Mouse (Mus musculus): ENCODE results near the gene 1110008P14Rik. TPM values are rescaled to one million over a fixed set of nuclear protein-coding genes. Genes with fewer than 3 reads are reported as not detected.
A peak's percentile ranks its signal among the peaks of the same experiment; 100 is the strongest.

1110008P14Rik gene
- polyA plus RNA-seq, 1 experiment from 2014 or later: 71.6 TPM

GRCm38 (mm10) chr2:32340836-32341633 is 40.7 kb downstream of the 1110008P14Rik start:
- H3K9ac ChIP-seq: no peak overlapping the region
- H3K9me3 ChIP-seq (replicated peaks): no peaks in the 10 kb centered on the region
- H3K36me3 ChIP-seq: peaks cover 41% of the 10 kb centered on the region
- no peak overlapping the region for H3K4me3 ChIP-seq (replicated peaks)
- H3K4me2 ChIP-seq (replicated peaks): no peak overlapping the region
- H3K27ac ChIP-seq (replicated peaks): peak overlapping the region; percentile 55; the same call in 1 of the 2 replicates
- H3K4me1 ChIP-seq: peaks cover 33% of the 10 kb centered on the region
- ATAC-seq (ENCODE audit: insufficient number of reproducible peaks, low FRiP score, low TSS enrichment, low read depth): no peak
- WGBS: 77% methylated on average over 13 of the region's 13 CpGs
- no peaks in the 10 kb centered on the region for H3K27me3 ChIP-seq

GRCm38 (mm10) chr2:32339912-32340642 is 41.7 kb downstream of the 1110008P14Rik start:
- no peak overlapping the region for H3K27ac ChIP-seq (replicated peaks)
- no peak overlapping the region for H3K4me3 ChIP-seq (replicated peaks)
- no peaks in the 10 kb centered on the region for H3K9me3 ChIP-seq (replicated peaks)
- H3K36me3 ChIP-seq: peaks cover 51% of the 10 kb centered on the region
- no peak overlapping the region for H3K4me2 ChIP-seq (replicated peaks)
- WGBS: 45% methylated on average over 26 of the region's 26 CpGs
- peaks cover 33% of the 10 kb centered on the region for H3K4me1 ChIP-seq
- H3K9ac ChIP-seq: no peak overlapping the region
- no peaks in the 10 kb centered on the region for H3K27me3 ChIP-seq
- ATAC-seq (ENCODE audit: insufficient number of reproducible peaks, low FRiP score, low TSS enrichment, low read depth): no peak

- 59% methylated on average over 15 of the region's 15 CpGs for WGBS
- Histone ChIP-seq H3K4me1 (peaks cover 1% of the 10 kb centered on the region; the same call in 1 of the 2 replicates), H3K4me3 (replicated peaks) (no peak overlapping the region), H3K9me3 (replicated peaks) (no peaks in the 10 kb centered on the region), H3K4me2 (replicated peaks) (no peak overlapping the region), H3K27ac (replicated peaks) (no peak overlapping the region), H3K36me3 (peaks cover 62% of the 10 kb centered on the region), H3K27me3 (no peaks in the 10 kb centered on the region), H3K9ac (no peak overlapping the region)
- no peak for ATAC-seq (ENCODE audit: insufficient number of reproducible peaks, low FRiP score, low TSS enrichment, low read depth)
Observed at GRCm38 (mm10) chr2:32335888-32336287, 45.9 kb downstream of the 1110008P14Rik start.

GRCm38 (mm10) chr2:32332159-32332558 is 49.6 kb downstream of the 1110008P14Rik start:
- H3K9ac ChIP-seq: no peak overlapping the region
- H3K27me3 ChIP-seq: no peaks in the 10 kb centered on the region
- H3K9me3 ChIP-seq (replicated peaks): no peaks in the 10 kb centered on the region
- ATAC-seq (ENCODE audit: insufficient number of reproducible peaks, low FRiP score, low TSS enrichment, low read depth): no peak
- no peak overlapping the region for H3K4me2 ChIP-seq (replicated peaks)
- H3K36me3 ChIP-seq: peaks cover 37% of the 10 kb centered on the region
- 85% methylated on average over 5 of the region's 5 CpGs for WGBS
- no peak overlapping the region for H3K4me3 ChIP-seq (replicated peaks)
- H3K27ac ChIP-seq (replicated peaks): no peak overlapping the region
- H3K4me1 ChIP-seq: peaks cover 35% of the 10 kb centered on the region

- no peak overlapping the region for H3K4me2 ChIP-seq (replicated peaks)
- H3K9ac ChIP-seq: no peak overlapping the region
- H3K27ac ChIP-seq (replicated peaks): peak overlapping the region; percentile 96
- no peaks in the 10 kb centered on the region for H3K27me3 ChIP-seq
- no peak overlapping the region for H3K4me3 ChIP-seq (replicated peaks)
- no peaks in the 10 kb centered on the region for H3K9me3 ChIP-seq (replicated peaks)
- WGBS: 10% methylated on average over 6 of the region's 6 CpGs
- H3K4me1 ChIP-seq: peaks cover 54% of the 10 kb centered on the region
- peaks cover 18% of the 10 kb centered on the region for H3K36me3 ChIP-seq
- ATAC-seq (ENCODE audit: insufficient number of reproducible peaks, low FRiP score, low TSS enrichment, low read depth): peak; percentile 71
Observed at GRCm38 (mm10) chr2:32329531-32329930, 52.2 kb downstream of the 1110008P14Rik start.

GRCm38 (mm10) chr2:32328911-32329460 is 52.8 kb downstream of the 1110008P14Rik start:
- no peaks in the 10 kb centered on the region for H3K27me3 ChIP-seq
- ATAC-seq (ENCODE audit: insufficient number of reproducible peaks, low FRiP score, low TSS enrichment, low read depth): no peak
- WGBS: 25% methylated on average over 13 of the region's 13 CpGs
- H3K4me3 ChIP-seq (replicated peaks): no peak overlapping the region
- no peaks in the 10 kb centered on the region for H3K9me3 ChIP-seq (replicated peaks)
- peak overlapping the region; percentile 96 for H3K27ac ChIP-seq (replicated peaks)
- H3K36me3 ChIP-seq: peaks cover 13% of the 10 kb centered on the region; the same call in 1 of the 2 replicates
- no peak overlapping the region for H3K4me2 ChIP-seq (replicated peaks)
- no peak overlapping the region for H3K9ac ChIP-seq
- peaks cover 54% of the 10 kb centered on the region for H3K4me1 ChIP-seq

GRCm38 (mm10) chr2:32327200-32327599 is 54.5 kb downstream of the 1110008P14Rik start:
- no peaks in the 10 kb centered on the region for H3K9me3 ChIP-seq (replicated peaks)
- ATAC-seq (ENCODE audit: insufficient number of reproducible peaks, low FRiP score, low TSS enrichment, low read depth): no peak
- H3K9ac ChIP-seq: no peak overlapping the region
- H3K4me1 ChIP-seq: peaks cover 60% of the 10 kb centered on the region
- peaks cover 15% of the 10 kb centered on the region for H3K36me3 ChIP-seq
- no peaks in the 10 kb centered on the region for H3K27me3 ChIP-seq
- H3K27ac ChIP-seq (replicated peaks): peak overlapping the region; percentile 44; the same call in 1 of the 2 replicates
- WGBS: 48% methylated on average over 4 of the region's 4 CpGs
- no peak overlapping the region for H3K4me3 ChIP-seq (replicated peaks)
- no peak overlapping the region for H3K4me2 ChIP-seq (replicated peaks)

Other genes with a start within 250 kb of the 1110008P14Rik start
- gene Prrc2b, start 230.9 kb downstream of the 1110008P14Rik start, polyA plus RNA-seq (2015; fragmentation: Nextera tagmentation; extraction: Ambion mirVana): 54.0 and 56.2 TPM in 2 replicates
- gene Pomt1, start 145.3 kb downstream of the 1110008P14Rik start, polyA plus RNA-seq (2015; fragmentation: Nextera tagmentation; extraction: Ambion mirVana): 25.1 and 26.3 TPM in 2 replicates
- gene Uck1, start 121.8 kb downstream of the 1110008P14Rik start, polyA plus RNA-seq (2015; fragmentation: Nextera tagmentation; extraction: Ambion mirVana): 66.9 and 67.1 TPM in 2 replicates
- gene Golga2, start 94.6 kb downstream of the 1110008P14Rik start, polyA plus RNA-seq (2015; fragmentation: Nextera tagmentation; extraction: Ambion mirVana): 31.6 and 33.9 TPM in 2 replicates
- 450 and 462 TPM in 2 replicates for gene Swi5, start 93.9 kb downstream of the 1110008P14Rik start, polyA plus RNA-seq (2015; fragmentation: Nextera tagmentation; extraction: Ambion mirVana)
- gene Ciz1, start 29.6 kb downstream of the 1110008P14Rik start, polyA plus RNA-seq (2015; fragmentation: Nextera tagmentation; extraction: Ambion mirVana): 54.6 and 57.3 TPM in 2 replicates
- gene Dnm1, start 28.6 kb downstream of the 1110008P14Rik start, polyA plus RNA-seq (2015; fragmentation: Nextera tagmentation; extraction: Ambion mirVana): 30.7 and 31.5 TPM in 2 replicates
- 5.6 and 6.5 TPM in 2 replicates for gene Lcn2, start 6.3 kb upstream of the 1110008P14Rik start, polyA plus RNA-seq (2015; fragmentation: Nextera tagmentation; extraction: Ambion mirVana)
- gene Ptges2, start 14.0 kb upstream of the 1110008P14Rik start, polyA plus RNA-seq (2015; fragmentation: Nextera tagmentation; extraction: Ambion mirVana): 28.3 and 29.8 TPM in 2 replicates
- gene Naif1, start 68.5 kb upstream of the 1110008P14Rik start, polyA plus RNA-seq (2015; fragmentation: Nextera tagmentation; extraction: Ambion mirVana): 6.2 and 6.5 TPM in 2 replicates
- gene Slc25a25, start 69.5 kb upstream of the 1110008P14Rik start, polyA plus RNA-seq (2015; fragmentation: Nextera tagmentation; extraction: Ambion mirVana): 20.8 and 22.1 TPM in 2 replicates
- gene Fam102a, start 153.4 kb upstream of the 1110008P14Rik start, polyA plus RNA-seq (2015; fragmentation: Nextera tagmentation; extraction: Ambion mirVana): 19.5 and 21.0 TPM in 2 replicates
- 113 and 119 TPM in 2 replicates for gene Dpm2, start 188.9 kb upstream of the 1110008P14Rik start, polyA plus RNA-seq (2015; fragmentation: Nextera tagmentation; extraction: Ambion mirVana)
- 0.53 and 0.94 TPM in 2 replicates for gene Pip5kl1, start 192.9 kb upstream of the 1110008P14Rik start, polyA plus RNA-seq (2015; fragmentation: Nextera tagmentation; extraction: Ambion mirVana)
- gene 9430097D07Rik, start 193.7 kb upstream of the 1110008P14Rik start, polyA plus RNA-seq (2015; fragmentation: Nextera tagmentation; extraction: Ambion mirVana): 0.11 and 0.12 TPM in 2 replicates
- 34.8 and 36.5 TPM in 2 replicates for gene St6galnac4, start 205.2 kb upstream of the 1110008P14Rik start, polyA plus RNA-seq (2015; fragmentation: Nextera tagmentation; extraction: Ambion mirVana)
- gene St6galnac6, start 217.8 kb upstream of the 1110008P14Rik start, polyA plus RNA-seq (2015; fragmentation: Nextera tagmentation; extraction: Ambion mirVana): 26.9 and 27.7 TPM in 2 replicates
- 67.9 and 83.8 TPM in 2 replicates for gene Ak1, start 239.8 kb upstream of the 1110008P14Rik start, polyA plus RNA-seq (2015; fragmentation: Nextera tagmentation; extraction: Ambion mirVana)